Mouse (Mus musculus) olfactory bulb, adult 2 months (tissue): ENCODE measurements around the gene Gsk3b.

ENCODE experiments used
- CTCF ChIP-seq: fragments of 200-500 bp; IDR thresholded peaks from 2 replicates; pipeline ENCODE4 v1.5.1; 2012; ENCODE audit warnings: low read depth, mild to moderate bottlenecking, low read length, moderate library complexity; ENCODE audit not compliant: insufficient read depth
- POLR2A ChIP-seq: fragments of 200-500 bp; IDR thresholded peaks from 2 replicates; pipeline ENCODE4 v1.6.1; 2012; ENCODE audit warnings: mild to moderate bottlenecking, low read depth, low read length, moderate library complexity; ENCODE audit not compliant: insufficient read depth

GRCm38 (mm10) chr16:38179150-38179549 lies 90.3 kb downstream of the Gsk3b start:
- no peak for TF ChIP-seq POLR2A
- no peak for TF ChIP-seq CTCF
